Mouse (Mus musculus): ENCODE measurements around the gene Lcn4.

The Lcn4 gene

GRCm38 (mm10) chr2:26634629-26635488 lies 36.2 kb downstream of the Lcn4 start:
- DNase-seq (ENCODE audit: low read depth, low spot score) = peak; percentile 21

DNA sequence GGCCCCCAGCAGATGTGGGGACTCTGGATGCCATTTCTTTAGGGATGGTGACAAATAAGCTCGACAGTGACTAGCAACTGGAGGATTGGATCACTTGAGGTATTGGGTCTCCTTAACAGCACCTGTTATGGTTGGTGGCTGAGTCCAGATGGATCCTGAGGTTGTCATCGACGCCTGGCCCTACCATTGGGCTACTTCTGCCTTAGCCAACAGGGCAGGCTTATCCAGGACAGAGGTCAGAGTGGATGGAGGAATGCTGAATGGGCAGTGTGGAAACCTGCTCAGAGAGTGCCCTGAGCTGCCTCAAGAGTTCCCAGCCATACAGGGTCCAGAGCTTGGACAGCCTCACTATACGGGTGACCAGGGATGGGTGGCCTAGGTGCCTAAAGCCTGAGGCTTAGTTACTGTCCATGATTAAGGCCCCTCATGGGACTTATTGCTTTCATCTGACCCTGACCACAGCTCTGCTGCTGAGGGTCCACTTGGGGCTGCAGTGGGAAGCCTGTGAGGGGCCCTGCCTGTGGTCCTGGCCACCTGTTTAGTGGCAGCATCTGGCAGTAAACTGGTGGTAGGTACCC lies 37.0 kb downstream of the Lcn4 start:
- peak; percentile 21 for DNase-seq (ENCODE audit: low read depth, low spot score)

DNA sequence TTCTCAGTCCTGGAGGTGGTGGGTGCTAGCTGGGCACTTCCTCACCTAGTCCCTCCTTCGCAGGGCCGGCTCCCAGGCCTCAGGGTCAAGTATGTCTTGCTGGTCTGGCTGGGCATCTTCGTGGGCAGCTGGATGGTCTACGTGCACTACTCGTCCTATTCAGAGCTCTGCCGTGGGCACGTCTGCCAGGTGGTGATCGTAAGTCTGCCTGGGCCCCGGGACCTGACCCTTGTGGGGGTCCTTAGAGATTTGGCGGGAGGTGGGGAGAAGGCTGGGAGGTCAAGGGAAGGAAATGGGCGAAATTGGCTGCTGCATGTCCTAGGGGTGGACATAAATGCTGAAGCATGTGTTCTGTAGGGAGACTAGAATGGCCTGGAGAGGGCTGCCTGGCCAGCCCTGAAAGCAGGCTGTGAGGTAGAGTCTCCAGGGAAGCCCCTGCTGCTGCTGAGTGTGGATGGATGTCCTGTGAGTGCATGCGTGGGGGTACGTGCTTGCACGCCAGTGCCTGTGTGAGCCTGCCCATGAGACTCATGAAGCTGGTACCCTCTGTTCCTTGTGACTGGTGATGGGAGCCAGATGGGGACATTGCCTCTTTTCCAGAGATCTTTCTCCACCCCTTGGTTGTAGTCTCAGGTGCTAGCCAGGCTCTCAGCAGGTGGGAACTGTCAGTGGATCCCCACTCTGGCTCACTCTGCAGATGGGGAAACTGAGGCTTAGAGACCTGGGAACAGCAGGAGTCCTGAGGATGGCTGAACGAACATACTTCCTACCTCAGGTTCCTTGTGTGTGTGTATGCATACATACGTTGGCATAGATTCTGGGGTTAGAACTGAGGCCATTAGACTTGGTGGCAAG lies 38.3 kb downstream of the Lcn4 start:
- DNase-seq (ENCODE audit: low read depth, low spot score) = no peak

DNA sequence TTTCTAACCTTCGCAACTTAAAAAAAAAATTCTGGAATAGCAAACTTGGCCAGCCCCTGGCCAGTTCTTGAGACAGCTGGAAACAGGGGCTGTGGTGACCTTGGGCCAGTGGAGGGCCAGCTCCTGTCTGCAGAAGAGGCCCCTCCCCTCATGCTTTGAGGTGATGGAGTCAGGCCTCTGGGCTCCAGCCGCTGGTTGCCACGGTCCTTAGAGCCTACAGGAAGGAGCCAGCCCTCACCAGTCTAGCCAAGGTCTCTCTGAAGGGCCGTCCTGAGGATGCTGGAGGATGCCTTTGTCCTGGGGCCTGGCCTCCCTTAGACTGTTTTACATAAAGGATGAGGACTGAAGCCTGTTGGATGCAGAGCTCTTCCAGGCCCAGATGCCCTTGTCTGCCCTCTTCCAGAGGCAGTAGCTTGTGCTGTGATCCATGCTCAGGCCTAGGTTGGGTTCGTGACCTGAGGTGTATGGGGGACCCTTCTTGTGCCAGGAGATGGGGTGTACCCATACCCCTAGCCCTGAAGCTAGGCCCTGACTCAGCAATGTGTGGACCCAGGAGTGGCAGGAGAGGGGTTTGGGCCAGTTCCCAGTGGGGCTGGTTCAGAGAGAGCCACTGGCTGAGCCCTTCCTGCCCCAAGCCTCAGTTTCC lies 42.2 kb downstream of the Lcn4 start:
- no peak for DNase-seq (ENCODE audit: low read depth, low spot score)

- DNase-seq (ENCODE audit: low read depth, low spot score) = no peak
Measured at GRCm38 (mm10) chr2:26627921-26628739, 43.0 kb downstream of the Lcn4 start, which contains the start of gene Fam69b. Gene Fam69b, plus strand, starts transcription at chr2:26628457.

GRCm38 (mm10) chr2:26626081-26626480 lies 45.0 kb downstream of the Lcn4 start:
- no peak for DNase-seq (ENCODE audit: low read depth, low spot score)

GRCm38 (mm10) chr2:26625419-26625818 lies 45.7 kb downstream of the Lcn4 start:
- DNase-seq (ENCODE audit: low read depth, low spot score) = no peak

GRCm38 (mm10) chr2:26622984-26623383 lies 48.1 kb downstream of the Lcn4 start:
- no peak for DNase-seq (ENCODE audit: low read depth, low spot score)

DNA sequence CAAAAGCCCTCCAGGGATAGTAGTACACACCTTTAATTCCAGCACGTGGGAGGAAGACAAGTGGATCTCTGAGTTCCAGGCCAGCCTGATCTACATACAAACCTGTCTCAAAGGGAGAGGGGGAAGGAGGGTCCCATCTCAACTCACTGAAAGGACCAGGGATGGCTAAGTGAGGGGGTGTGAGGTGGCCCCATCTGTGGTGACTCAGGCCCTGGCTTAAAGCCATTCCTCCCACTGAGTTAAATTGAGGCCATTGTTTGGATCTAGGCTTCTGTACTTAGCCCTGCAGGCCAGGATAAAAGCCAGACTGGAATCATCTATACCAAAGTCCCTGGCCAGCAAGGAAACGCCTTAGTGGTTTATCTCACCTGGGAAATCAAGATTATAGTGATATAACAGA lies 49.8 kb downstream of the Lcn4 start:
- DNase-seq (ENCODE audit: low read depth, low spot score) = no peak

GRCm38 (mm10) chr2:26617928-26618327 lies 53.2 kb downstream of the Lcn4 start:
- DNase-seq (ENCODE audit: low read depth, low spot score) = no peak
